Mouse (Mus musculus) heart, embryonic 11.5 days (tissue): ENCODE measurements around the gene Tbc1d21. TPM values are rescaled to one million over a fixed set of nuclear protein-coding genes. Genes with fewer than 3 reads are reported as not detected.

ENCODE experiments used
- ATAC-seq: fragments of 200-750 bp; cut with Nextera tagmentation; replicated peaks from 2 replicates; pipeline ENCODE4 v1.8.0; 2017; ENCODE audit warnings: moderate library complexity; ENCODE audit not compliant: insufficient number of reproducible peaks, low FRiP score, low TSS enrichment
- H3K27ac ChIP-seq: fragments of 300-500 bp; sonication (generic); 2 replicates; pipeline ENCODE4 v1.5.1; 2014; ENCODE audit warnings: mild to moderate bottlenecking, low read depth, low read length
- H3K27me3 ChIP-seq: fragments of 300-500 bp; sonication (generic); 2 replicates; pipeline ENCODE4 v1.6.1; 2014; ENCODE audit warnings: mild to moderate bottlenecking, low read length, mixed read lengths; ENCODE audit not compliant: control insufficient read depth, insufficient read depth
- H3K36me3 ChIP-seq: fragments of 300-500 bp; sonication (generic); 2 replicates; pipeline ENCODE4 v1.6.1; 2014; ENCODE audit warnings: mild to moderate bottlenecking, low read length, moderate library complexity, mixed read lengths; ENCODE audit not compliant: control insufficient read depth, insufficient read depth
- H3K4me1 ChIP-seq: fragments of 300-500 bp; sonication (generic); 2 replicates; pipeline ENCODE4 v1.6.1; 2014; ENCODE audit warnings: low read length; ENCODE audit not compliant: control insufficient read depth, insufficient read depth
- H3K4me2 ChIP-seq: fragments of 300-500 bp; sonication (generic); 2 replicates; pipeline ENCODE4 v1.6.1; 2014; ENCODE audit warnings: mild to moderate bottlenecking, moderate library complexity
- H3K4me3 ChIP-seq: fragments of 300-500 bp; sonication (generic); 2 replicates; pipeline ENCODE4 v1.5.1; 2014; ENCODE audit warnings: low read depth, low read length
- H3K9ac ChIP-seq: fragments of 300-500 bp; sonication (generic); 2 replicates; pipeline ENCODE4 v1.6.1; 2014; ENCODE audit warnings: mild to moderate bottlenecking, low read depth, low read length, moderate library complexity
- H3K9me3 ChIP-seq: fragments of 300-500 bp; sonication (generic); replicated peaks from 2 replicates; pipeline ENCODE4 v1.6.1; 2016; ENCODE audit warnings: low read length; ENCODE audit not compliant: control insufficient read depth
- WGBS: fragments of 180-500 bp; shearing (Covaris S2); extraction: QIAGEN DNeasy Blood & Tissue Kit; methylation state at CpG from one replicate; pipeline ENCODE4 v1.1.7; 2014; ENCODE audit not compliant: insufficient replicate concordance; 5-methylcytosine and 5-hydroxymethylcytosine counted together
- polyA plus RNA-seq: library from polyadenylated mRNA; unstranded; fragments of >200 nt; fragmentation: Nextera tagmentation; extraction: Ambion mirVana; gene quantifications from 2 replicates; pipeline ENCODE4 v1.2.1, GENCODE M21; 2014

The Tbc1d21 gene
- polyA plus RNA-seq, result not detected in 2 replicates

- no peak for ATAC-seq
- H3K27me3 ChIP-seq, result no peaks in the 10 kb centered on the region
- H3K4me2 ChIP-seq, result no peak within 1 kb of the TSS
- H3K36me3 ChIP-seq, result no peaks in the 10 kb centered on the region
- no peaks in the 10 kb centered on the region for H3K4me1 ChIP-seq
- H3K27ac ChIP-seq, result no peak within 1 kb of the TSS
- WGBS, result 94% methylated on average over 1 of the region's 1 CpGs
- no peak within 1 kb of the TSS for H3K9ac ChIP-seq
- no peaks in the 10 kb centered on the region for H3K9me3 ChIP-seq
- H3K4me3 ChIP-seq, result no peak within 1 kb of the TSS
These were observed at the start of gene Tbc1d21 for GRCm38 (mm10) chr9:58370355-58370754. Gene Tbc1d21, minus strand, starts transcription at chr9:58370455.

- no peaks in the 10 kb centered on the region for H3K27me3 ChIP-seq
- WGBS, result 41% methylated on average over 9 of the region's 9 CpGs
- no peak overlapping the region for H3K4me2 ChIP-seq
- no peaks in the 10 kb centered on the region for H3K9me3 ChIP-seq
- no peak overlapping the region for H3K4me3 ChIP-seq
- no peaks in the 10 kb centered on the region for H3K36me3 ChIP-seq
- no peaks in the 10 kb centered on the region for H3K4me1 ChIP-seq
- H3K27ac ChIP-seq, result no peak overlapping the region
- no peak overlapping the region for H3K9ac ChIP-seq
- no peak for ATAC-seq
These were observed 41.3 kb upstream of the Tbc1d21 start for GRCm38 (mm10) chr9:58411556-58411955.

- ATAC-seq, result no peak
- no peak overlapping the region for H3K27ac ChIP-seq
These were observed 39.9 kb upstream of the Tbc1d21 start for GRCm38 (mm10) chr9:58410057-58410735.

GRCm38 (mm10) chr9:58409247-58409646 is 39.0 kb upstream of the Tbc1d21 start:
- Histone ChIP-seq H3K27me3 (no peaks in the 10 kb centered on the region), H3K9me3 (no peaks in the 10 kb centered on the region), H3K4me1 (no peaks in the 10 kb centered on the region), H3K4me3 (no peak overlapping the region), H3K36me3 (no peaks in the 10 kb centered on the region), H3K4me2 (no peak overlapping the region), H3K27ac (no peak overlapping the region), H3K9ac (no peak overlapping the region)
- ATAC-seq, result no peak
- 53% methylated on average over 2 of the region's 2 CpGs for WGBS

More at GRCm38 (mm10) chr9:58410057-58410735, 39.9 kb upstream of the Tbc1d21 start:
- Histone ChIP-seq H3K4me3 (no peak overlapping the region), H3K4me1 (no peaks in the 10 kb centered on the region), H3K4me2 (no peak overlapping the region), H3K36me3 (no peaks in the 10 kb centered on the region), H3K27me3 (no peaks in the 10 kb centered on the region), H3K9me3 (no peaks in the 10 kb centered on the region), H3K9ac (no peak overlapping the region)
- 76% methylated on average over 4 of the region's 4 CpGs for WGBS

- 39% methylated on average over 4 of the region's 4 CpGs for WGBS
- Histone ChIP-seq H3K27me3 (no peaks in the 10 kb centered on the region; the same call in 1 of the 2 replicates), H3K4me2 (no peak overlapping the region), H3K4me3 (no peak overlapping the region), H3K9me3 (no peaks in the 10 kb centered on the region), H3K36me3 (no peaks in the 10 kb centered on the region), H3K4me1 (no peaks in the 10 kb centered on the region), H3K27ac (no peak overlapping the region), H3K9ac (no peak overlapping the region)
- no peak for ATAC-seq
These were observed 34.2 kb upstream of the Tbc1d21 start for GRCm38 (mm10) chr9:58404412-58404811.

- no peaks in the 10 kb centered on the region for H3K4me1 ChIP-seq
- no peak overlapping the region for H3K4me3 ChIP-seq
- no peaks in the 10 kb centered on the region; the same call in 1 of the 2 replicates for H3K27me3 ChIP-seq
- no peak for ATAC-seq
- H3K27ac ChIP-seq, result no peak overlapping the region
- 76% methylated on average over 6 of the region's 6 CpGs for WGBS
- H3K4me2 ChIP-seq, result no peak overlapping the region
- H3K9me3 ChIP-seq, result no peaks in the 10 kb centered on the region
- no peak overlapping the region for H3K9ac ChIP-seq
- H3K36me3 ChIP-seq, result no peaks in the 10 kb centered on the region
These were observed 31.3 kb upstream of the Tbc1d21 start for GRCm38 (mm10) chr9:58401371-58402082.

DNA sequence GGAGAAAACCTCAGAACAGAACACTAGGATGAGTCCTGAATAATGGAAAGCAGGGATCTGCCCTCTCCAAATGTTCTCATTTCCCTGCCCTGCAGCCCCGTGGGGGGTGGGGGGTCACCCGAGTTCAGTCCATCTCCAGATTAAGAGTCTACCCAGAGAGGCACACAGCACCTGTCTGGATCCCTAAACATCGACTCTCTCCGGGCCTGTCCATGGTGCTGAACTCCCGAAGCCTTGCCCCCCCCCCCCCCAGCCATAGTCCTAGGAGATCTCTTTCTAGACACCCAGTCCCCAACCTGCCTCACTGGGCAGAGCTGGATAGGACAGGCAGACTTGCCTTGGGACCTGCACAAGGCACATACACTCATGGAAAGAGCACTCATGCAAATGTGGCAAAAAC is 29.4 kb upstream of the Tbc1d21 start:
- WGBS, result 9% methylated on average over 5 of the region's 5 CpGs
- H3K4me2 ChIP-seq, result no peak overlapping the region
- no peak for ATAC-seq
- no peak overlapping the region for H3K27ac ChIP-seq
- no peak overlapping the region for H3K4me3 ChIP-seq
- peaks cover 4% of the 10 kb centered on the region for H3K4me1 ChIP-seq
- H3K9me3 ChIP-seq, result no peaks in the 10 kb centered on the region
- no peak overlapping the region for H3K9ac ChIP-seq
- no peaks in the 10 kb centered on the region; the same call in 1 of the 2 replicates for H3K27me3 ChIP-seq
- no peaks in the 10 kb centered on the region for H3K36me3 ChIP-seq

DNA sequence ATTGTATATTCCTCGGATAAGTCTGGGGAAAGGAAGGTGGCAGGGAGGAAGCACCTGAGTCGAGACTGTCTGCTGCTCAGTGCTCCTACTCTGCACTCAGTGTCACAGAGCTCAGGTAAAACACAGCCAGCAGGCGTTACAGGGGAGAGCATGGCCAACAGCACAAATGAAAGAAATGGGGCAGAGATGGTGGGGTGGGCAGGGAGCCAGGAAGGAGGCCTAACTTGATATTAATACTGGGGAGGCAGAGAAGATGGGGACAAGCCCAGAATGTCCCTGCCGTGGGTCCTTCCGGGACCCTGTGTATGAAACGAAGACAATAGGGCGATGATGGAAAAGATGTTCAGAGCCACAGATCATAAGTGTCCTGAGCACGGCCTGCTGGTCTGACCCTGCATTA is 24.4 kb upstream of the Tbc1d21 start:
- 80% methylated on average over 8 of the region's 8 CpGs for WGBS
- H3K4me3 ChIP-seq, result no peak overlapping the region
- ATAC-seq, result no peak

More for the DNA sequence above, 24.4 kb upstream of the Tbc1d21 start:
- Histone ChIP-seq H3K4me1 (peaks cover 13% of the 10 kb centered on the region), H3K36me3 (no peaks in the 10 kb centered on the region), H3K27me3 (peaks cover 4% of the 10 kb centered on the region; the same call in 1 of the 2 replicates), H3K27ac (no peak overlapping the region), H3K9ac (no peak overlapping the region), H3K4me2 (no peak overlapping the region), H3K9me3 (no peaks in the 10 kb centered on the region)
